Mouse (Mus musculus): ENCODE data around the gene Pqlc3. TPM values are rescaled to one million over a fixed set of nuclear protein-coding genes. Genes with fewer than 3 reads are reported as not detected.

Gene Pqlc3
- 40.1 and 41.5 TPM in 2 replicates for polyA plus RNA-seq (2011; ENCODE audit: insufficient read depth, insufficient read length, low read depth, missing spikeins)

GRCm38 (mm10) chr12:16999739-17000497 lies at the start of gene Pqlc3:
Gene Pqlc3, minus strand, starts transcription at chr12:17000408.
- TF ChIP-seq EP300 (IDR thresholded peaks at IDR 0.05; ENCODE audit: insufficient read depth, low read depth, low read length): peak; percentile 44; the same call in 1 of the 2 replicates
- TF ChIP-seq CTCF (IDR thresholded peaks at IDR 0.05; ENCODE audit: low read depth, low read length): no peak
- no peak for TF ChIP-seq POLR2A (IDR thresholded peaks at IDR 0.05; ENCODE audit: insufficient read depth, low read length)
- peaks cover 5% of the 10 kb centered on the region for H3K4me1 ChIP-seq (ENCODE audit: control insufficient read depth, insufficient read depth, low read length)
- no peaks in the 10 kb centered on the region for H3K36me3 ChIP-seq (ENCODE audit: control insufficient read depth, insufficient read depth, low read length, poor library complexity, severe bottlenecking)
- no peaks in the 10 kb centered on the region for H3K9me3 ChIP-seq (replicated peaks; ENCODE audit: control insufficient read depth, insufficient read depth, low read length, poor library complexity, severe bottlenecking)
- H3K4me3 ChIP-seq (ENCODE audit: low read depth, low read length): peak within 1 kb of the TSS; percentile 74
- peak within 1 kb of the TSS; percentile 60 for H3K9ac ChIP-seq (ENCODE audit: low read depth, poor library complexity, severe bottlenecking)
- H3K27ac ChIP-seq (ENCODE audit: insufficient read depth, low read length): peak within 1 kb of the TSS; percentile 31
- H3K27me3 ChIP-seq (ENCODE audit: control insufficient read depth, insufficient read depth, low read length, poor library complexity, severe bottlenecking): no peaks in the 10 kb centered on the region

GRCm38 (mm10) chr12:17049796-17050195 lies 49.6 kb upstream of the Pqlc3 start:
- Histone ChIP-seq H3K4me3 (ENCODE audit: low read depth, low read length) (no peak overlapping the region), H3K9ac (ENCODE audit: low read depth, poor library complexity, severe bottlenecking) (no peak overlapping the region), H3K27me3 (ENCODE audit: control insufficient read depth, insufficient read depth, low read length, poor library complexity, severe bottlenecking) (no peaks in the 10 kb centered on the region), H3K4me1 (ENCODE audit: control insufficient read depth, insufficient read depth, low read length) (no peaks in the 10 kb centered on the region), H3K27ac (ENCODE audit: insufficient read depth, low read length) (no peak overlapping the region), H3K9me3 (replicated peaks; ENCODE audit: control insufficient read depth, insufficient read depth, low read length, poor library complexity, severe bottlenecking) (no peaks in the 10 kb centered on the region), H3K36me3 (ENCODE audit: control insufficient read depth, insufficient read depth, low read length, poor library complexity, severe bottlenecking) (no peaks in the 10 kb centered on the region)
- TF ChIP-seq EP300 (IDR thresholded peaks at IDR 0.05; ENCODE audit: insufficient read depth, low read depth, low read length): no peak
- TF ChIP-seq POLR2A (IDR thresholded peaks at IDR 0.05; ENCODE audit: insufficient read depth, low read length): no peak
- TF ChIP-seq CTCF (IDR thresholded peaks at IDR 0.05; ENCODE audit: low read depth, low read length): no peak

GRCm38 (mm10) chr12:17048979-17049612 lies 48.9 kb upstream of the Pqlc3 start:
- Histone ChIP-seq H3K4me3 (ENCODE audit: low read depth, low read length) (no peak overlapping the region), H3K9me3 (replicated peaks; ENCODE audit: control insufficient read depth, insufficient read depth, low read length, poor library complexity, severe bottlenecking) (no peaks in the 10 kb centered on the region), H3K9ac (ENCODE audit: low read depth, poor library complexity, severe bottlenecking) (no peak overlapping the region), H3K36me3 (ENCODE audit: control insufficient read depth, insufficient read depth, low read length, poor library complexity, severe bottlenecking) (no peaks in the 10 kb centered on the region), H3K27me3 (ENCODE audit: control insufficient read depth, insufficient read depth, low read length, poor library complexity, severe bottlenecking) (no peaks in the 10 kb centered on the region), H3K4me1 (ENCODE audit: control insufficient read depth, insufficient read depth, low read length) (no peaks in the 10 kb centered on the region), H3K27ac (ENCODE audit: insufficient read depth, low read length) (no peak overlapping the region)
- TF ChIP-seq POLR2A (IDR thresholded peaks at IDR 0.05; ENCODE audit: insufficient read depth, low read length) (no peak), EP300 (IDR thresholded peaks at IDR 0.05; ENCODE audit: insufficient read depth, low read depth, low read length) (no peak), CTCF (IDR thresholded peaks at IDR 0.05; ENCODE audit: low read depth, low read length) (no peak)

GRCm38 (mm10) chr12:17043311-17043710 lies 43.1 kb upstream of the Pqlc3 start:
- H3K27ac ChIP-seq (ENCODE audit: insufficient read depth, low read length): no peak overlapping the region
- TF ChIP-seq POLR2A (IDR thresholded peaks at IDR 0.05; ENCODE audit: insufficient read depth, low read length) (no peak), CTCF (IDR thresholded peaks at IDR 0.05; ENCODE audit: low read depth, low read length) (no peak), EP300 (IDR thresholded peaks at IDR 0.05; ENCODE audit: insufficient read depth, low read depth, low read length) (no peak)
- no peaks in the 10 kb centered on the region; the same call in 1 of the 2 replicates for H3K9me3 ChIP-seq (replicated peaks; ENCODE audit: control insufficient read depth, insufficient read depth, low read length, poor library complexity, severe bottlenecking)
- H3K36me3 ChIP-seq (ENCODE audit: control insufficient read depth, insufficient read depth, low read length, poor library complexity, severe bottlenecking): no peaks in the 10 kb centered on the region
- H3K4me3 ChIP-seq (ENCODE audit: low read depth, low read length): no peak overlapping the region
- no peak overlapping the region for H3K9ac ChIP-seq (ENCODE audit: low read depth, poor library complexity, severe bottlenecking)
- H3K4me1 ChIP-seq (ENCODE audit: control insufficient read depth, insufficient read depth, low read length): no peaks in the 10 kb centered on the region
- H3K27me3 ChIP-seq (ENCODE audit: control insufficient read depth, insufficient read depth, low read length, poor library complexity, severe bottlenecking): no peaks in the 10 kb centered on the region

GRCm38 (mm10) chr12:17040567-17040966 lies 40.4 kb upstream of the Pqlc3 start:
- H3K9me3 ChIP-seq (replicated peaks; ENCODE audit: control insufficient read depth, insufficient read depth, low read length, poor library complexity, severe bottlenecking): no peaks in the 10 kb centered on the region; the same call in 1 of the 2 replicates
- H3K4me3 ChIP-seq (ENCODE audit: low read depth, low read length): no peak overlapping the region
- H3K9ac ChIP-seq (ENCODE audit: low read depth, poor library complexity, severe bottlenecking): no peak overlapping the region
- no peaks in the 10 kb centered on the region for H3K36me3 ChIP-seq (ENCODE audit: control insufficient read depth, insufficient read depth, low read length, poor library complexity, severe bottlenecking)
- no peaks in the 10 kb centered on the region for H3K4me1 ChIP-seq (ENCODE audit: control insufficient read depth, insufficient read depth, low read length)
- TF ChIP-seq EP300 (IDR thresholded peaks at IDR 0.05; ENCODE audit: insufficient read depth, low read depth, low read length): no peak
- TF ChIP-seq POLR2A (IDR thresholded peaks at IDR 0.05; ENCODE audit: insufficient read depth, low read length): no peak
- TF ChIP-seq CTCF (IDR thresholded peaks at IDR 0.05; ENCODE audit: low read depth, low read length): no peak
- H3K27me3 ChIP-seq (ENCODE audit: control insufficient read depth, insufficient read depth, low read length, poor library complexity, severe bottlenecking): no peaks in the 10 kb centered on the region
- no peak overlapping the region for H3K27ac ChIP-seq (ENCODE audit: insufficient read depth, low read length)

GRCm38 (mm10) chr12:17039415-17039814 lies 39.2 kb upstream of the Pqlc3 start:
- Histone ChIP-seq H3K27ac (ENCODE audit: insufficient read depth, low read length) (no peak overlapping the region), H3K4me1 (ENCODE audit: control insufficient read depth, insufficient read depth, low read length) (no peaks in the 10 kb centered on the region), H3K9me3 (replicated peaks; ENCODE audit: control insufficient read depth, insufficient read depth, low read length, poor library complexity, severe bottlenecking) (no peaks in the 10 kb centered on the region; the same call in 1 of the 2 replicates), H3K4me3 (ENCODE audit: low read depth, low read length) (no peak overlapping the region), H3K9ac (ENCODE audit: low read depth, poor library complexity, severe bottlenecking) (no peak overlapping the region), H3K27me3 (ENCODE audit: control insufficient read depth, insufficient read depth, low read length, poor library complexity, severe bottlenecking) (no peaks in the 10 kb centered on the region), H3K36me3 (ENCODE audit: control insufficient read depth, insufficient read depth, low read length, poor library complexity, severe bottlenecking) (no peaks in the 10 kb centered on the region)
- TF ChIP-seq CTCF (IDR thresholded peaks at IDR 0.05; ENCODE audit: low read depth, low read length) (no peak), EP300 (IDR thresholded peaks at IDR 0.05; ENCODE audit: insufficient read depth, low read depth, low read length) (no peak), POLR2A (IDR thresholded peaks at IDR 0.05; ENCODE audit: insufficient read depth, low read length) (no peak)
